In genomic region chr4:70265248-70265647, GRCm38 (mm10) we compare ENCODE assay signal across 9 mouse cellular contexts.
DNase-seq lines count a peak whose midpoint lies in the region; ATAC-seq and TF ChIP-seq lines count a peak whose summit lies in the region.
"Had no signal": no experiment of that assay in that cellular context is flagged by ENCODE, and none has a peak within 500 bp of the region (broad histone marks: within the 10 kb centered on the region; RNA-seq: fewer than 3 reads in every experiment).

No protein-coding gene starts in this region.

- H3K4me2 ChIP-seq in hindbrain, embryonic 11.5 days (replicated peaks; ENCODE audit: low read depth, low read length) = no peak overlapping the region
- H3K4me2 ChIP-seq in neural tube, embryonic 13.5 days = no peak overlapping the region

- CTCF ChIA-PET in Patski (lab: Charles Lee) = interaction anchor here (0.7 to 5.6 kb wide), 22 partner anchors 8 to 90 kb away, joined by 3 to 56 read pairs (median 4); no protein-coding TSS in a partner anchor

- no peak for ATAC-seq in Patski
- ATAC-seq in hindbrain, embryonic 11.5 days (ENCODE audit: low FRiP score) = peak; percentile 49; the same call in 1 of the 2 replicates
- peak; percentile 40; the same call in 1 of the 2 replicates for ATAC-seq in neural tube, embryonic 13.5 days (ENCODE audit: low read depth)

- H3K27me3 ChIP-seq in Patski = no peaks in the 10 kb centered on the region
- no peaks in the 10 kb centered on the region for H3K27me3 ChIP-seq in hindbrain, embryonic 11.5 days (ENCODE audit: control insufficient read depth, insufficient read depth, low read length)
- H3K27me3 ChIP-seq in liver, adult 2 months (ENCODE audit: control insufficient read depth, insufficient read depth, low read length) = no peaks in the 10 kb centered on the region
- H3K27me3 ChIP-seq in neural tube, embryonic 13.5 days = no peaks in the 10 kb centered on the region

- H3K4me1 ChIP-seq in hindbrain, embryonic 11.5 days (replicated peaks; ENCODE audit: control insufficient read depth, insufficient read depth, low read length) = no peaks in the 10 kb centered on the region
- peaks cover 4% of the 10 kb centered on the region; the same call in 1 of the 2 replicates for H3K4me1 ChIP-seq in liver, adult 2 months (ENCODE audit: control insufficient read depth, insufficient read depth, low read length)
- peaks cover 4% of the 10 kb centered on the region; the same call in 1 of the 2 replicates for H3K4me1 ChIP-seq in neural tube, embryonic 13.5 days (replicated peaks)

- no peaks in the 10 kb centered on the region for H3K79me2 ChIP-seq in liver, adult 2 months (ENCODE audit: control insufficient read depth, insufficient read depth, low read length)

- no peaks in the 10 kb centered on the region for H3K9me3 ChIP-seq in hindbrain, embryonic 11.5 days (ENCODE audit: control insufficient read depth, low read length)
- no peaks in the 10 kb centered on the region for H3K9me3 ChIP-seq in neural tube, embryonic 13.5 days

- in situ Hi-C loops in Patski (cut with MboI; ENCODE audit: low pct_unique_long_range_greater_than_20kb) = no loop called here

- POLR2A ChIA-PET in Patski (lab: Charles Lee) = no interaction called here

- no peak overlapping the region for H3K4me3 ChIP-seq in layer of hippocampus, adult 2 months
- H3K4me3 ChIP-seq in hindbrain, embryonic 11.5 days (ENCODE audit: low read depth, low read length) = no peak overlapping the region
- H3K4me3 ChIP-seq in liver, adult 2 months (ENCODE audit: insufficient read depth, low read depth, low read length) = no peak overlapping the region
- H3K4me3 ChIP-seq in neural tube, embryonic 13.5 days = no peak overlapping the region

- H3K9ac ChIP-seq in hindbrain, embryonic 11.5 days (ENCODE audit: low read depth, low read length) = no peak overlapping the region
- H3K9ac ChIP-seq in liver, adult 2 months (ENCODE audit: low read depth, low read length) = no peak overlapping the region
- no peak overlapping the region for H3K9ac ChIP-seq in neural tube, embryonic 13.5 days

- WGBS in hindbrain, embryonic 11.5 days = 70% methylated on average over 6 of the region's 6 CpGs
- 64% methylated on average over 6 of the region's 6 CpGs for WGBS in liver, adult 2 months
- 75% methylated on average over 6 of the region's 6 CpGs for WGBS in neural tube, embryonic 13.5 days

- no peak overlapping the region for H3K27ac ChIP-seq in layer of hippocampus, adult 2 months
- H3K27ac ChIP-seq in hindbrain, embryonic 11.5 days (ENCODE audit: low read depth, low read length) = no peak overlapping the region
- H3K27ac ChIP-seq in liver, adult 2 months (replicated peaks; ENCODE audit: insufficient read depth, low read depth, low read length) = no peak overlapping the region
- H3K27ac ChIP-seq in neural tube, embryonic 13.5 days (replicated peaks) = no peak overlapping the region
- H3K27ac ChIP-seq: macrophage had no signal

- TF ChIP-seq CTCF in layer of hippocampus, adult 2 months (conservative IDR thresholded peaks at IDR 0.05) = peak; percentile 91
- TF ChIP-seq CTCF in Patski (IDR thresholded peaks at IDR 0.05) = peak; percentile 84
- TF ChIP-seq CTCF in liver, adult 2 months (IDR thresholded peaks at IDR 0.05; ENCODE audit: low read depth, low read length) = peak; percentile 92

- H3K36me3 ChIP-seq in hindbrain, embryonic 11.5 days (ENCODE audit: control insufficient read depth, insufficient read depth, low read length) = no peaks in the 10 kb centered on the region
- no peaks in the 10 kb centered on the region for H3K36me3 ChIP-seq in liver, adult 2 months (ENCODE audit: control insufficient read depth, insufficient read depth, low read length)
- peaks cover 43% of the 10 kb centered on the region for H3K36me3 ChIP-seq in neural tube, embryonic 13.5 days

- DNase-seq in layer of hippocampus, adult 2 months (ENCODE audit: low spot score in 2 of 2) = peak; percentile 50 to 58
- DNase-seq in layer of hippocampus, postnatal 36 days = no peak
- no peak for DNase-seq in Patski (ENCODE audit: low read depth, low spot score)
- DNase-seq in embryo, embryonic 10.5 days (ENCODE audit: low spot score) = peak; percentile 65
- peak; percentile 64 for DNase-seq in hindbrain, embryonic 11.5 days (ENCODE audit: low spot score)
- peak; percentile 25 for DNase-seq in liver, adult 2 months (ENCODE audit: extremely low read depth, low read depth, low spot score)
- peak; percentile 37 to 56 for DNase-seq in thymus, postnatal 36 days

- no peak for TF ChIP-seq POLR2A in liver, adult 2 months (IDR thresholded peaks at IDR 0.05; ENCODE audit: extremely low read depth, insufficient read depth, low read length)

Comparison
In these comparisons a context has a peak if more than half of its experiments do, and no peak if none do; other contexts are left out.
1. DNase-seq: peak in layer of hippocampus, adult 2 months (2 of 2), embryo, embryonic 10.5 days (single experiment), hindbrain, embryonic 11.5 days (single experiment), liver, adult 2 months (single experiment) and thymus, postnatal 36 days (2 of 2); none in layer of hippocampus, postnatal 36 days (0 of 2) and Patski (single experiment).
2. Peak in every context shown above with its lines, with median percentiles within 50 percentile points of each other: CTCF ChIP-seq.